Mouse (Mus musculus) NIH3T3 (cell line): ENCODE data around the gene Amer1.

Experiments used
- DNase-seq: peaks from one replicate; pipeline ENCODE4 v3.0.0-alpha.2; 2012; ENCODE audit warnings: low read depth

Amer1 gene

GRCm38 (mm10) chrX:95444776-95445111, at the start of gene Amer1:
Amer1 (minus strand) TSS chrX:95444872.
- peak; percentile 95 for DNase-seq

GRCm38 (mm10) chrX:95457166-95457565, 12.5 kb upstream of the Amer1 start:
- peak; percentile 1 for DNase-seq

DNA sequence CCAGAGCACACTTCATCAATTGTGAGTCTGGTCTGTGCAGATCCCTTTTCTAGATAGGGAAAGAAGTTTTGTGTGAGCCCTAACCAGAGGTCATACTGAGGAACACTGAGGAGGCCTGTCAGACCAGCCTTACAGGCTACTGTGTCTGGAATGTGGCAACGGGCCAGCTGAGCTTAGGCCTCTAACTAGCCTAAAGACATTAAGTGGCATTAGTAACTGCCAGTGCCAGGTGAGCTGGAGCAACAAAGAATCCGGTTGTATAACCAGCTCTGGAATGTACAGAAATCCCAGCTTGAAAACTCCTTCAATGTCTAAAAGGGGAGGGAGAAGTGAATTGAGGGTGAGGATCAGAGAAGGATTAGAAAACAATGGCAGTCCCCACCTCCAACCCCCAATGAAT, 1.2 kb upstream of the Amer1 start:
- peak; percentile 5 for DNase-seq

- no peak for DNase-seq
Observed at GRCm38 (mm10) chrX:95445141-95445540, 469 bp upstream of the Amer1 start.

DNA sequence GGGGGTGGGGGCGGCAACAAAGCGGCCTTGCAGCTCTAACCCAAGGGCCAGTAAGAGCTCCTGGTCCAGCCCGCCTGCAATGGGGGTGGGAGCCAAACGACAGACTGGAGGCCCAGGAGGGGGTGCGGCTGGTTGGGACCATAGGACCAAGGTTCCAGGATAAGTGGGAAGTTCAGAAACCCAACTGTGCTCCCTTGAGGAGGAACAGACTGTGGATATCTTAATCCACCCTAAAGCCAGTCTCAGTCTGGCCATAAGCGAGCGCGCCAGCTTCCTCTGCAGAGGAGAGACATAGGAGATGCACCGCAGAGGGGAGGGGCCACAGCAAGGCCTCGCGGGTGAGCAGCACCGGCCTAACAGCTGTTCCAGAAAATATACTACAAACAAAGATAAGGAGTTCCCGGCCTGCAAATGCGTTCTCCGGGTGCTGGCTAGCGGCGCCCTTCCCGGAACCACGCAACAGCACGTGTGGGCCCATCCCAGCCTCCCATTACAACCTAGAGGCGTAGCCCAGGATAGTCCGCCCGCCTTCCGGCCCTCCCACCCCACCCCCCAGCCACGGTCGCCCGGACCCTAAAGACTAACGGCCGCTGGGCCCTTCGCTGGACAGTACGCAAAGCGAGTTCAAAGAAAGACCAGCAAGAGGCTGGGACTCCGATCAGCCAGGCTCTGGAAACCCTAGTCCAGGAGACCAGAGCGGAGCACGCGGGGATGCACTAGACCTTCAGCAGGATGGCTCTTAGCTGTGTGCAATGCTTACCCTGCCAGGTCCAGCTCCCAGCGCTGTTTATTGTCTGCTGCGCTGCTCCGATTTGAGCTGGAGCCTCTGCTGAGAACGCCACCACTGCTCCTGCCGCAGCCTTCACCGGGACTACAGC, 535 bp downstream of the Amer1 start:
- peak; percentile 68 for DNase-seq

GRCm38 (mm10) chrX:95443390-95443789, 1.3 kb downstream of the Amer1 start:
- peak; percentile 2 for DNase-seq

GRCm38 (mm10) chrX:95442261-95442660, 2.4 kb downstream of the Amer1 start:
- DNase-seq = peak; percentile 71

DNA sequence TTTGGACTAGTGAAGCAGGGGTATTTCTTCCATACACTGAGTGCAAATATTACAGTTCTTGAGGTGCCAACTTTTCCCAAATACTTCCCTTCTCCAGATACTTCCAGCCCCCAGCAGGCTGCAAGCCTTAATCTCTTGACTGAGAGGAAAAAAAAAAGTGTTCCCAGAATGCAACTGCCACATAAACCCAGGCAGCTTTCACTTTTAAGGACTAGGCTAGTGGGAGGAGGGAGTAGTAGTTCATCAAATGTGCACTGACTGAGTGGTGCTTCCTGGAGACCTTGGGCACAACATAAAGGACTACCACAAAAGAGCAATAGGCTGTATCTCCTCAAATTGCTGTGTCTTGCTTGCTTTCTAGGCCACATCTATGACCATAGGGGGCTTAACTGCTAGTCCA, 3.4 kb downstream of the Amer1 start:
- DNase-seq = no peak

GRCm38 (mm10) chrX:95438491-95438890, 6.2 kb downstream of the Amer1 start:
- DNase-seq = no peak

- DNase-seq = peak; percentile 3
Observed at GRCm38 (mm10) chrX:95437236-95437635, 7.4 kb downstream of the Amer1 start.

DNA sequence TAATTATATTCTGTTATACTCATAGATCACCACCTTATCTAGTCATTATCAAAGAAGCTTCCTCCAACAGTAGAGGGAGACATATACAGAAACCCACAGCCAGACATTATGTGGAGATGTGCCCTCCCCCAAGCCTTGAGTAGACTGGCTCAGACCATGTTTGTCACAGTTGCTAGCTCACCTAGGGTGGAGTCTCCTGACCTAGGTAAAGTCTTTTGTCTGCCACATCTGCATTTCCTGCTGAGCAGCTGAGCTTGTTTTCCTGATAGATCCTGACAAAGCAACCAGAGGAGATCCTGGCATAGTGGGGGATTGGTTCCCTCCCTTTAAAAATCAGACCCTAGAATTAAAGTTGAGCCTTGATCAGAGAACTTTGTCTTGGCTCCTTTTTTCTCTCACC, 71.6 kb downstream of the Amer1 start:
- no peak for DNase-seq
